ENCODE assay signal across 8 mouse cellular contexts in genomic region chr11:54787488-54788474, GRCm38 (mm10). TPM values are rescaled to one million over a fixed set of nuclear protein-coding genes. Genes with fewer than 3 reads are reported as not detected.
DNase-seq lines count a peak whose midpoint lies in the region; ATAC-seq lines count a peak whose summit lies in the region.

Gene Cdc42se2, minus strand, starts transcription at chr11:54787675.

- ATAC-seq in hindbrain, embryonic 11.5 days (ENCODE audit: low FRiP score): peak; percentile 99

- peak within 1 kb of the TSS; percentile 98 for H3K4me3 ChIP-seq in hindbrain, embryonic 11.5 days (ENCODE audit: low read depth, low read length)

- 0 out of 2 replicates have a peak, but pooled peaks cover 3% of the 10 kb centered on the region for H3K4me1 ChIP-seq in hindbrain, embryonic 11.5 days (replicated peaks; ENCODE audit: control insufficient read depth, insufficient read depth, low read length)

- peak within 1 kb of the TSS; percentile 97 for H3K27ac ChIP-seq in hindbrain, embryonic 11.5 days (ENCODE audit: low read depth, low read length)

- DNase-seq in Muller cell, postnatal 12 days (ENCODE audit: inconsistent ontology term): peak; percentile 99
- DNase-seq in cerebellum, adult 9-11 months: peak; percentile 96
- DNase-seq in frontal cortex, adult 2 months (ENCODE audit: extremely low spot score in 1 of 2, low spot score in 1 of 2): peak; percentile 94 to 96
- DNase-seq in hindbrain, embryonic 11.5 days (ENCODE audit: low spot score): peak; percentile 100
- DNase-seq in layer of hippocampus, postnatal 10 days (ENCODE audit: low spot score in 2 of 2): peak; percentile 95 to 98
- peak; percentile 96 for DNase-seq in lung, postnatal 10 days
- DNase-seq in ovary, postnatal 36 days (ENCODE audit: low spot score): peak; percentile 97
- DNase-seq in thymus, postnatal 25 days: peak; percentile 98

- H3K9ac ChIP-seq in hindbrain, embryonic 11.5 days (ENCODE audit: low read depth, low read length): peak within 1 kb of the TSS; percentile 95

- no peaks in the 10 kb centered on the region for H3K27me3 ChIP-seq in hindbrain, embryonic 11.5 days (ENCODE audit: control insufficient read depth, insufficient read depth, low read length)

- peak within 1 kb of the TSS; percentile 45 for H3K4me2 ChIP-seq in hindbrain, embryonic 11.5 days (replicated peaks; ENCODE audit: low read depth, low read length)

- H3K9me3 ChIP-seq in hindbrain, embryonic 11.5 days (ENCODE audit: control insufficient read depth, low read length): no peaks in the 10 kb centered on the region

- WGBS in hindbrain, embryonic 11.5 days: 4% methylated on average over 56 of the region's 56 CpGs

- H3K36me3 ChIP-seq in hindbrain, embryonic 11.5 days (ENCODE audit: control insufficient read depth, insufficient read depth, low read length): no peaks in the 10 kb centered on the region

RNA-seq across cellular contexts. Expression of gene Cdc42se2, which starts in this region (rescaled TPM):
- polyA plus RNA-seq in frontal cortex, adult 2 months (2012; rRNA removed): 160 and 168 TPM in 2 replicates
- polyA plus RNA-seq in hindbrain, embryonic 11.5 days (2014; fragmentation: Nextera tagmentation; extraction: Ambion mirVana): 245 and 257 TPM in 2 replicates
- 100 to 1,000 TPM; 138 to 151 TPM for total RNA-seq in layer of hippocampus, postnatal 10 days (2021)

Comparison
In these comparisons a context has a peak if more than half of its experiments do, and no peak if none do; other contexts are left out.
1. Peak in every context shown above with its lines: DNase-seq, ATAC-seq, H3K4me3 ChIP-seq and H3K27ac ChIP-seq.